Mouse (Mus musculus) cerebellum, adult 9-10 months (tissue): Measurements from ENCODE around the gene Zfp536.

Experiments used
- DNase-seq: peaks from one replicate; pipeline ENCODE4 v3.0.0; 2022

Zfp536 gene

GRCm38 (mm10) chr7:37544011-37544410, 229.4 kb downstream of the Zfp536 start:
- DNase-seq, result no peak

- no peak for DNase-seq
Measured at GRCm38 (mm10) chr7:37542951-37543350, 230.5 kb downstream of the Zfp536 start.

- DNase-seq, result no peak
Measured at GRCm38 (mm10) chr7:37531166-37531565, 242.3 kb downstream of the Zfp536 start.

- no peak for DNase-seq
Measured at GRCm38 (mm10) chr7:37528311-37528710, 245.1 kb downstream of the Zfp536 start.

- DNase-seq, result peak; percentile 80
Measured at GRCm38 (mm10) chr7:37527890-37528289, 245.6 kb downstream of the Zfp536 start.

GRCm38 (mm10) chr7:37521407-37521806, 252.0 kb downstream of the Zfp536 start:
- DNase-seq, result no peak

GRCm38 (mm10) chr7:37510933-37511675, 262.3 kb downstream of the Zfp536 start:
- DNase-seq, result no peak

- no peak for DNase-seq
Measured at GRCm38 (mm10) chr7:37509700-37510099, 263.7 kb downstream of the Zfp536 start.

- DNase-seq, result no peak
Measured at GRCm38 (mm10) chr7:37505548-37505947, 267.9 kb downstream of the Zfp536 start.

- DNase-seq, result no peak
Measured at GRCm38 (mm10) chr7:37505096-37505495, 268.3 kb downstream of the Zfp536 start.

- no peak for DNase-seq
Measured at GRCm38 (mm10) chr7:37498881-37499280, 274.6 kb downstream of the Zfp536 start.

GRCm38 (mm10) chr7:37496491-37496890, 276.9 kb downstream of the Zfp536 start:
- no peak for DNase-seq

- no peak for DNase-seq
Measured at GRCm38 (mm10) chr7:37490312-37490711, 283.1 kb downstream of the Zfp536 start.

- no peak for DNase-seq
Measured at GRCm38 (mm10) chr7:37484946-37485345, 288.5 kb downstream of the Zfp536 start.

- no peak for DNase-seq
Measured at GRCm38 (mm10) chr7:37482564-37482963, 290.9 kb downstream of the Zfp536 start.

- no peak for DNase-seq
Measured at GRCm38 (mm10) chr7:37481165-37481564, 292.3 kb downstream of the Zfp536 start.

GRCm38 (mm10) chr7:37477309-37477708, 296.1 kb downstream of the Zfp536 start:
- no peak for DNase-seq

- DNase-seq, result no peak
Measured at GRCm38 (mm10) chr7:37475485-37475884, 298.0 kb downstream of the Zfp536 start.

GRCm38 (mm10) chr7:37474284-37474683, 299.2 kb downstream of the Zfp536 start:
- no peak for DNase-seq

- no peak for DNase-seq
Measured at GRCm38 (mm10) chr7:37473311-37474084, 299.9 kb downstream of the Zfp536 start.

- no peak for DNase-seq
Measured at GRCm38 (mm10) chr7:37471726-37472125, 301.7 kb downstream of the Zfp536 start.

GRCm38 (mm10) chr7:37466477-37467243, 306.8 kb downstream of the Zfp536 start:
- no peak for DNase-seq

- no peak for DNase-seq
Measured at GRCm38 (mm10) chr7:37464186-37464721, 309.2 kb downstream of the Zfp536 start.
